Mouse (Mus musculus) liver, embryonic 12.5 days (tissue): Measurements from ENCODE around the gene Ppp1r14a. TPM values are rescaled to one million over a fixed set of nuclear protein-coding genes. Genes with fewer than 3 reads are reported as not detected.
A peak's percentile ranks its signal among the peaks of the same experiment; 100 is the strongest.

Experiments
- ATAC-seq: fragments of 200-750 bp; cut with Nextera tagmentation; 2 replicates; pipeline ENCODE4 v1.8.0; 2017; ENCODE audit warnings: moderate number of reproducible peaks, mild to moderate bottlenecking, moderate library complexity
- H3K27ac ChIP-seq: fragments of 300-500 bp; sonication (generic); 2 replicates; pipeline ENCODE4 v1.5.1; 2016; ENCODE audit warnings: mild to moderate bottlenecking
- H3K27me3 ChIP-seq: fragments of 300-500 bp; sonication (generic); replicated peaks from 2 replicates; pipeline ENCODE4 v1.6.1; 2016; ENCODE audit warnings: mild to moderate bottlenecking, moderate library complexity
- H3K36me3 ChIP-seq: fragments of 300-500 bp; sonication (generic); 2 replicates; pipeline ENCODE4 v1.6.1; 2016; ENCODE audit warnings: mild to moderate bottlenecking, moderate library complexity
- H3K4me1 ChIP-seq: fragments of 300-500 bp; sonication (generic); 2 replicates; pipeline ENCODE4 v1.6.1; 2016
- H3K4me2 ChIP-seq: fragments of 300-500 bp; sonication (generic); 2 replicates; pipeline ENCODE4 v1.6.1; 2016; ENCODE audit warnings: mild to moderate bottlenecking, moderate library complexity
- H3K4me3 ChIP-seq: fragments of 300-500 bp; sonication (generic); 2 replicates; pipeline ENCODE4 v1.5.1; 2016; ENCODE audit warnings: mild to moderate bottlenecking, moderate library complexity
- H3K9ac ChIP-seq: fragments of 300-500 bp; sonication (generic); 2 replicates; pipeline ENCODE4 v1.6.1; 2016; ENCODE audit warnings: mild to moderate bottlenecking, moderate library complexity
- H3K9me3 ChIP-seq: fragments of 300-500 bp; sonication (generic); replicated peaks from 2 replicates; pipeline ENCODE4 v1.6.1; 2016; ENCODE audit warnings: mild to moderate bottlenecking, moderate library complexity
- WGBS: fragments of 180-500 bp; shearing (Covaris S2); methylation state at CpG from one replicate; pipeline ENCODE4 v1.1.7; 2016; ENCODE audit not compliant: insufficient replicate concordance; 5-methylcytosine and 5-hydroxymethylcytosine counted together
- polyA plus RNA-seq: library from polyadenylated mRNA; unstranded; fragments of >200 nt; fragmentation: Nextera tagmentation; extraction: Ambion mirVana; gene quantifications from 2 replicates; pipeline ENCODE4 v1.2.1, GENCODE M21; 2016

Gene Ppp1r14a
- polyA plus RNA-seq: 4.6 and 5.1 TPM in 2 replicates

DNA sequence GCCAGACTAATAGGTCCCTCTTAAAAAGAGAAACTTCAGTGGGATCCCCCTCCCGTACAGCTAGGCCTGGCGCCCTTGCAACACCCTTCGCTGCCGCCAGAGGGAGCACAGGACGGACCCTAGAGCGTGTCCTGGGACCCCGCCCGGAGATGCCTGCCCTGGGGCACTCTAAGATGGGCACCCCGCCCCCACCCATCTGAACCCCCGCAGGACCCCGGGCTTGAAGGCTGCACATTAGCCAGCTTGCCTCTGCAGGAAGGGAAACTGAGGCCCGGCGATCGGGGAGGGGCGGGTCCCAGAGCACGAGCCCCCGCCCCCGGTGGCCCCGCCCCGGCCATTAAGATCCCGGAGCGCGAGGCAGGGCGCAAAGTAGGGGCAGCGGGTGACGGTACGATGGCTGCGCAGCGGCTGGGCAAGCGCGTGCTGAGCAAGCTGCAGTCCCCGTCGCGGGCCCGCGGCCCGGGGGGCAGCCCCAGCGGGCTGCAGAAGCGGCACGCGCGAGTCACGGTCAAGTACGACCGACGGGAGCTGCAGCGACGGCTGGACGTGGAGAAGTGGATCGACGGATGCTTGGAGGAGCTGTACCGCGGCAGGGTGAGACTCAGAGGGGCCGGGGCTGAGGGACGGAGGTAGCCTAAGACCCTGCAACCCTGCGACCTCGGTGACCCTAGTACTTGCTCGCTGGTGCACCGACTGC lies at the start of gene Ppp1r14a:
Ppp1r14a (plus strand) TSS at position 367 of the 697 bp plus-strand sequence.
- Histone ChIP-seq H3K9ac (peak within 1 kb of the TSS; percentile 51), H3K4me3 (peak within 1 kb of the TSS; percentile 59), H3K36me3 (no peaks in the 10 kb centered on the region), H3K9me3 (no peaks in the 10 kb centered on the region), H3K4me1 (peaks cover 50% of the 10 kb centered on the region), H3K27ac (no peak within 1 kb of the TSS), H3K27me3 (peaks cover 59% of the 10 kb centered on the region), H3K4me2 (peak within 1 kb of the TSS; percentile 85)
- peak; percentile 46; the same call in 1 of the 2 replicates for ATAC-seq
- WGBS: 2% methylated on average over 59 of the region's 59 CpGs

DNA sequence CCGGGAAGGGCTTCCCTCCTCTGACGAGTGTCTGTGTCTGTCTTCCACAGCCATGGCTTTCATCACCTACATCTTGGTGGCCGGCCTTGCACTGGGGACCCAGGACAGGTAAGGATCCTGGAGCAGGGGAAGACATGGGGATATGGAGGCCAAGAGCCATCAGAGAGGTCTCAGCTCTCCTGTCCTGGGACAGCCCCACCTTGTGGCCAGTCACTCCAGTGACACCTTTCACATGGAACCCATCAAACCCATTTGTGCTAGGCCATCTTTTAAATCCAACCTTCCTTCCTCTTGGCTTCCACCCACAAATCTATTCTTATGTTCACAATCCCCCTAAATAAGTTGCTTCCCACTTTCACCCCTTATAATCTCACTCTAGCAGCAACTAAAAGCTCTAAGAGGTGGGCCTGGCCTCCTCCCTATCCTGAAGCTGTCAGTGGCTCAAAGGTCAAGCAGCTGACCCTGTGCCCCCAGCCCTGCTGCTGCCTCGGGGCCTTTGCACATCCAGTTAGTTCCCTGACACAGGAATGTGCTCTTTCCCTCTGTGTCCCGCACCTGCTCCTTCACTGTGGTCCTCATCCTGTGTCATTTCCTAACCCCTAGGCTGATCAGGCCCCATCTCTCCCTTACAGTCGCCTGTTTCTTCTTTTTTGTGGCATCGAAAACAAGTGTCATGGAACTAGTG lies 44.2 kb upstream of the Ppp1r14a start:
- Histone ChIP-seq H3K4me2 (no peak overlapping the region), H3K9me3 (no peaks in the 10 kb centered on the region), H3K27ac (no peak overlapping the region), H3K4me3 (no peak overlapping the region), H3K4me1 (peaks cover 36% of the 10 kb centered on the region), H3K36me3 (peaks cover 32% of the 10 kb centered on the region), H3K9ac (no peak overlapping the region), H3K27me3 (no peaks in the 10 kb centered on the region)
- 68% methylated on average over 7 of the region's 7 CpGs for WGBS
- no peak for ATAC-seq

DNA sequence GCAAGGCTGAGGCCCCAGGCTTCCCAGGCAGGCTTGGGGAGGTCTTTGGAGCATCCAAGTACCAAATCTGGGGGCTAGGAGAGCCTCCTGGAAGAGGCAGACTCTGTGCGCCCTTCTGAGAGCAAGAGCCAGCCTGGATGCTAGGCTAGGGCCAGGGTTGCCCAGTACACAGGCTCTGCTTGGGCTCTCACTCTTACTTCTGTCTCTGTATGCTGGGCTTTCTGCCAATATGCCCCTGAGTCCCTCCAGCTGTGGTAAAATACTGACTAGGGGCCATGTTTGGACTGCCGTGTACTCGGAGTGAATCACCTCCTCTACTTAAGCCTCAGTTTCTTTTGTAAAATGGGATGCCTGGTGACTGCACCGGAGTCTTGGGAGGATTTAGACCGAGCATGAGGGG lies 43.1 kb upstream of the Ppp1r14a start:
- WGBS: 85% methylated on average over 5 of the region's 5 CpGs
- H3K27ac ChIP-seq: no peak overlapping the region
- no peak overlapping the region for H3K4me2 ChIP-seq

DNA sequence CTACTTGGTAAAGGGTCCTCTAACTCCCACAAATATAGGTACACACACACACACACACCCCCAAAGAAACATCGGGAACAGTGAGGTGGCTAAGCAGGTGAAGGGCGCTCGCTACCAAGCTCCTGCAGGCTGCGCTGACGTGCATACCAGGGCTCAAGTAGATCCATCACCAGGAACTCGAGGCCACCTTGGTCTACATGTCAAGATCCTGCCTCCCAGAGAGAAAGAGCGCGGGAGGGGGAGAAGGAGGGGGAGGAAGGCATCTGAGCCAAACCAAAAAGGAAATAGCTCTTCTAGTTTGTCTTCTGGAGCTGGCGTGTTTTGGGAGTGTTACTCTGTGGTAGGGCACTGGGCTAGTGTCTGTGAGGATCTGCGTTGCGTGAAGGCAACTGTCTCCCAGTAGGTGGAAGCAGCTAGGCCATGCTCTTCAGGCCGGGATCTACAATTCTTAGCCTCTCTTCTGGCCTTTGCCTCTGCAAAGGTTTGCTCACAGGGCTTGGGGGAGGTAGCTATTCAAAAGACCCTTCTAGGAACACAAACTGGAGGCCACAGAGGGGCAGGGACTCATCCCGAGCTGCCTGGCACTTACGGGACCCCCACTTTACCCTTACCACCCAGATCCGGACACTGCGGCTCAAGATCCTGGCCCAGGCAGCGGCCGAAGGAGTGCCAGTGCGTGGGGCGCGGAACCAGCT lies 42.3 kb upstream of the Ppp1r14a start:
- no peak overlapping the region for H3K27ac ChIP-seq
- H3K4me3 ChIP-seq: no peak overlapping the region
- H3K9me3 ChIP-seq: no peaks in the 10 kb centered on the region
- H3K4me2 ChIP-seq: peak overlapping the region; percentile 85
- H3K9ac ChIP-seq: no peak overlapping the region
- peaks cover 27% of the 10 kb centered on the region for H3K36me3 ChIP-seq
- ATAC-seq: no peak
- WGBS: 81% methylated on average over 21 of the region's 21 CpGs
- H3K27me3 ChIP-seq: no peaks in the 10 kb centered on the region
- peaks cover 28% of the 10 kb centered on the region for H3K4me1 ChIP-seq

More for the DNA sequence above, 43.1 kb upstream of the Ppp1r14a start:
- H3K4me1 ChIP-seq: peaks cover 30% of the 10 kb centered on the region
- H3K27me3 ChIP-seq: no peaks in the 10 kb centered on the region
- H3K9ac ChIP-seq: no peak overlapping the region
- no peak for ATAC-seq
- H3K9me3 ChIP-seq: no peaks in the 10 kb centered on the region
- no peak overlapping the region for H3K4me3 ChIP-seq
- peaks cover 28% of the 10 kb centered on the region for H3K36me3 ChIP-seq

DNA sequence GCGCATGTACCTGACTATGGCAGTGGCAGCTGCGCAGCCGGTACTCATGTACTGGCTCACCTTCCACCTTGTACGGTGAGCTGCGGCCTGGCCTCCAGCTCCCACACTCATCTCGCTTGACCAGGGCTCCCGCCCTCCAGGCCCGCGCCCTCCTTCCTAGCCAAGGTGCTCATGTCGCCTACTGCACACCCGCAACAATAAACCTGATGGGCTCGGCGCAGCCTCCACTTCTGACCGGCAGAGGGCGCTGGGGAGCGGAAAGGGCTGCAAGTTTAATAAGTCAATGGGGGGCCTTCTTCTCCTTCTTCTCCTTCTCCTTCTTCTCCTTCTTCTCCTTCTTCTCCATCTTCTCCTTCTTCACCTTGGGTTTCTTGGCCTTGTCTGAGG lies 41.8 kb upstream of the Ppp1r14a start:
- peak overlapping the region; percentile 61 for H3K9ac ChIP-seq
- no peaks in the 10 kb centered on the region for H3K27me3 ChIP-seq
- WGBS: 27% methylated on average over 16 of the region's 16 CpGs
- H3K27ac ChIP-seq: no peak overlapping the region
- H3K4me2 ChIP-seq: peak overlapping the region; percentile 85
- H3K4me3 ChIP-seq: peak overlapping the region; percentile 47
- H3K4me1 ChIP-seq: peaks cover 28% of the 10 kb centered on the region
- no peaks in the 10 kb centered on the region for H3K9me3 ChIP-seq
- peaks cover 27% of the 10 kb centered on the region for H3K36me3 ChIP-seq
- no peak for ATAC-seq

DNA sequence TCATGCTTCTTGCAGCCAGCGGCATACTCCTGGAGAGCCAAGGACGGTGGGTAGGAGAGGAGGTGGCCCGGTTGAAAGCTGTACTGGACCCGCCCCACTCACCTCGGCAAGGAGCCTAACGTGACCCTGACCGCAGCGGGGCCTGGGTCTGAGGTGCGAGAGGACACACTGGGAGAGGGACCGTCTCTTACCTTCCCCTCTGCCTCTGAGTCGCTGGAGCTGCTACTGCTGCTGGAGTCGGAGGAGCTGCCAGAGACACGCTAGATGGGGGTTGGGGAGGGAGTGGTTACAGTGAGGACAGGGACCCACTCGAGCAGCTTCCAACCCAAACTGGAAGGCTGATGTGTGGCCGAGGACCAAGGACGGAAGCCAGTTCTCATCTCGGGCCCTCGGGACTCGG lies 41.4 kb upstream of the Ppp1r14a start:
- H3K4me3 ChIP-seq: peak overlapping the region; percentile 47
- H3K4me2 ChIP-seq: peak overlapping the region; percentile 85
- no peak overlapping the region for H3K27ac ChIP-seq
- H3K27me3 ChIP-seq: no peaks in the 10 kb centered on the region
- H3K9ac ChIP-seq: peak overlapping the region; percentile 61
- H3K4me1 ChIP-seq: peaks cover 31% of the 10 kb centered on the region
- ATAC-seq: no peak
- WGBS: 19% methylated on average over 19 of the region's 19 CpGs
- peaks cover 27% of the 10 kb centered on the region for H3K36me3 ChIP-seq
- no peaks in the 10 kb centered on the region for H3K9me3 ChIP-seq

DNA sequence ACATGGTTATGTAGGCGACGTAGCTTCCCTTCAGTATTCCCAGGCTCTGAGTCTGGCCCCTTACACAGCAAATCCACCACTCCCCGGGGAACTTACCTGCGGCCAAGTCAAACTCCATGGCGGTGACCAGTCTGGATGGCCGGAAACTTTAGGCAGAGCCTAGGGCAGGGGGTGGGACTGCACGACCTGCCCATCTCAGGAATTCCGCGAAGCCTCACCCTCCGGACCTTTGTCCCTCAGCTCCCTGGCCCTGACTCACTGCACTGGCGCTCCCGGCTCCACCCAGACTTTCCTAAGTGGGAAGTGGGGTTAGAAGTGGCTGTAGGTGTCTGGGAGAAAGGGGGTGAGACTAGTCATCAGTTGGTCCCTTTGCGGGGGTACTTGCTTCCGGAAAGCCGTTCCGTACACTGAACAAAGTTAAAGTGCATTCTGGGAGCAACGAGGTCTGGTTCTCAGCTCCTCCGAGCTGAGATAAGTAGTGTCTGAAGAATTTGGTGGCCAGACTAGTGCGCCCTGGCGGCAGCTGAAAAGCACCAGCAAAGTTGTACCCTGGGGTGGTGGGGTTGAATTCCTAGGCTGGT lies 40.8 kb upstream of the Ppp1r14a start, which contains the start of gene 2200002D01Rik:
2200002D01Rik (minus strand) TSS at position 206 of the 581 bp plus-strand sequence.
- Histone ChIP-seq H3K9ac (peak within 1 kb of the TSS; percentile 61), H3K4me3 (peak within 1 kb of the TSS; percentile 47), H3K4me2 (peak within 1 kb of the TSS; percentile 85), H3K36me3 (peaks cover 27% of the 10 kb centered on the region), H3K9me3 (no peaks in the 10 kb centered on the region), H3K4me1 (peaks cover 37% of the 10 kb centered on the region), H3K27me3 (no peaks in the 10 kb centered on the region), H3K27ac (no peak within 1 kb of the TSS)
- 23% methylated on average over 20 of the region's 20 CpGs for WGBS
- peak; percentile 36; the same call in 1 of the 2 replicates for ATAC-seq

DNA sequence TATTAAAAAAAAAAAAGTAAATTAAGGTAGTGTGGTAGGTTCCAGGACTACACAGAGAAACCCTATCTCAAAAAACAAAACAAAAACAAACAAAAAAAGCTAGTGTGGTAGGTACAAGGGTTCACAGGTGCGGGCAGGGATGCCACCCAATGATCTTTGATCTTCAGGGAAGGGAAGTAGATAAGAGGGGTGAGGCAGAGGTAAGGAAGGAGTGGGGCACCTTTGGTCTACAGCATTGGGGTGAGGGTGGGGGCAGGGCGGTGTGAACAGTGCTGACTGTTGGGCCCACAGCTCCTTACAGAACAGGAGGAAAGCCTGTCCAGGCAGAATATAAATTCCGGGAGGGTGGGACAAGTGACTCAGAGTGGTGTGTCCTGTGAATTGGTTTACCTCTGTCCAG lies 37.9 kb upstream of the Ppp1r14a start:
- Histone ChIP-seq H3K9ac (no peak overlapping the region), H3K4me3 (no peak overlapping the region), H3K4me1 (peaks cover 43% of the 10 kb centered on the region), H3K9me3 (no peaks in the 10 kb centered on the region), H3K27ac (no peak overlapping the region), H3K27me3 (no peaks in the 10 kb centered on the region), H3K36me3 (peaks cover 5% of the 10 kb centered on the region), H3K4me2 (no peak overlapping the region)
- ATAC-seq: no peak
- 60% methylated on average over 3 of the region's 3 CpGs for WGBS

DNA sequence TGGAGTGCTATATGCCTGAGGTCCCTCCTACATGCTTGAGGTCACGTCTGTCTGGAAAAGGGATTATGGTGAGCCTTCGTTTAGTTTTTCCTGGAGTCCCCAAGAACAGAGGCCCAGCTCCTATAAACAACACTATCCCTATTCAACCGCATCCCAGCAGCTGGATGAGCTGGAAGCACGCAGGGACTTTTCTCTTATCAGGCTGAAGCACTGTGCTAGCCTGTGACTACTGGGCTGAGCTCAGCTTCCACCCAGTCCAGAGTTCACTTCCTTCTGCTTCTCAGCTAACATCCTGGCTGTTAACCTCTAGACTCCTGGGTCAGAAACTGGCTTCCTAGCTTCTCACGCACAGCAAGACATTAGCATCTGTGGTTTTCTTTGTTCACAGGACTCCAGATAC lies 35.3 kb upstream of the Ppp1r14a start:
- 25% methylated on average over 5 of the region's 5 CpGs for WGBS
- ATAC-seq: peak; percentile 43; the same call in 1 of the 2 replicates
- Histone ChIP-seq H3K4me3 (no peak overlapping the region), H3K4me1 (peaks cover 26% of the 10 kb centered on the region), H3K27ac (0 out of 2 replicates have a peak overlapping the region, but pooled peaks have one; percentile 22), H3K4me2 (no peak overlapping the region), H3K27me3 (no peaks in the 10 kb centered on the region), H3K9ac (no peak overlapping the region), H3K9me3 (no peaks in the 10 kb centered on the region), H3K36me3 (no peaks in the 10 kb centered on the region)

DNA sequence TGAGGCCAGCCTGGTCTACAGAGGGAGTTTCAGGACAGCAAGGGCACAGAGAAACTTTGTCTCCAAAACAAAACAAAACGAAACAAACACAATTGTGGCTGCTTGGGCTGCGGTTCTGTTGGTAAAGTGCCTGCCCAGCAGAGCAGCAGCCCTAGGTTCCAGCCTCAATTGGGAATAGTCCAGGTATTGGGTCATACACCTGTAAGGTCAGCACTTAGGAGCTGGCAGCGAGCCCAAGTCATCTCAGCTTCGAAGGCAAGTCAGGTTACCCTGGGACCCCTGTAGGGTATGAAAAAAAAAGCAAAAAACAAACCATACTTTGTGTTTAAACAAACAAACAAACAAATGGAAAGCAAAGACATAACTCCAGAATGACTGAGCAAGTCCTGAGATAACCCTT lies 33.2 kb upstream of the Ppp1r14a start:
- Histone ChIP-seq H3K27me3 (no peaks in the 10 kb centered on the region), H3K27ac (no peak overlapping the region), H3K36me3 (no peaks in the 10 kb centered on the region), H3K4me3 (no peak overlapping the region), H3K4me2 (no peak overlapping the region), H3K9me3 (no peaks in the 10 kb centered on the region), H3K4me1 (peaks cover 24% of the 10 kb centered on the region), H3K9ac (no peak overlapping the region)
- no peak for ATAC-seq
- WGBS: 68% methylated on average over 4 of the region's 4 CpGs

DNA sequence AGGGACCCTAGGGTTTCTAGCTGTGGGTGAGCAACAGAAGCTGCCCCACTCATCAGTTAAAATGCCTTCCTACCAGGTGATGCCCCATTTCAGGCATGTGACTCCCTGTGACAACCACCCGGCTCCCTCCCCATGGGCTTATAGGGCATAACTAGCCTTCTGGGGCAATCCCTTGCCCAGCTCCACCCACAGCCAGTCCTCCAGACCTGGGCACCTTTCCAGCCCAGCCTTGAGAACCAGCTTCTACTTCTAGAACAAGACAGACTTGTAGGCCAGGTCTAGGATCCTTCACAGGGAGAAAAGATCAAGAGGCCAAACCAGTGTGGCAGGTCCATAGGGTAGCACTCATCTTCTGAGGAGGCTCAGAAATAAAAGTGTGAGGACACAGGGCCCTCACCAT lies 31.7 kb upstream of the Ppp1r14a start:
- Histone ChIP-seq H3K27ac (no peak overlapping the region), H3K36me3 (no peaks in the 10 kb centered on the region), H3K4me3 (no peak overlapping the region), H3K27me3 (no peaks in the 10 kb centered on the region), H3K4me1 (peaks cover 20% of the 10 kb centered on the region), H3K9ac (no peak overlapping the region), H3K4me2 (no peak overlapping the region), H3K9me3 (no peaks in the 10 kb centered on the region)
- 70% methylated on average over 1 of the region's 1 CpGs for WGBS
- no peak for ATAC-seq
